ENCODE assay signal across 20 mouse cellular contexts in the genomic region with DNA sequence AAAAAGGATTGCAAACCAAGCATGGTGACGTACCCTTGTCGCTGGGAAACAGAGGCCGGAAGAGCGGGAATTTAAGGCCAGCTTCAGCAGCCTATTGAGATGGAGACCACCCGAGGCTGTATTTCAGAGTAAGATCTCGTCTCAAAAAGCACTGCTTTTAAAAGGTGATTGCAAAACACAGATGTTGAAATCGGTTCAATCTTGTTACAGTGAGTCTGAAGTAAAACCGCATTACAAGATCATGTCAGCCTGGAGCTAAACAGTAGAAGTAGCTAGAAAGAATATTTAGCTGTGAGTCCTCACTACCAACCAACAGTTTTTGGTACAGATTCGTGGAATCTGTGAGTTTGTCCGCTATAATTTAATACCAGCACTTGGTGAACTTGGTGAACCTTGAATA.
DNase-seq lines count a peak whose midpoint lies in the region; ATAC-seq and TF ChIP-seq lines count a peak whose summit lies in the region.
"Had no signal": no experiment of that assay in that cellular context is flagged by ENCODE, and none has a peak within 500 bp of the region (broad histone marks: within the 10 kb centered on the region; RNA-seq: fewer than 3 reads in every experiment).

No protein-coding gene starts in this region.

- H3K27ac ChIP-seq in liver, adult 2 months (replicated peaks; ENCODE audit: insufficient read depth, low read depth, low read length) = peak overlapping the region; percentile 83
- no peak overlapping the region for H3K27ac ChIP-seq in liver, embryonic 11.5 days (ENCODE audit: low read depth, low read length)
- no peak overlapping the region for H3K27ac ChIP-seq in neural tube, embryonic 15.5 days (replicated peaks)
- H3K27ac ChIP-seq: embryonic facial prominence, embryonic 15.5 days; forebrain, embryonic 15.5 days; heart, adult 2 months; heart, embryonic 15.5 days; hindbrain, embryonic 14.5 days had no signal

- TF ChIP-seq POLR2A in liver, adult 2 months (IDR thresholded peaks at IDR 0.05; ENCODE audit: extremely low read depth, insufficient read depth, low read length) = no peak

- TF ChIP-seq CTCF in liver, adult 2 months (IDR thresholded peaks at IDR 0.05; ENCODE audit: low read depth, low read length) = no peak

- H3K9me3 ChIP-seq in liver, embryonic 11.5 days (ENCODE audit: control insufficient read depth, low read length) = no peaks in the 10 kb centered on the region
- H3K9me3 ChIP-seq in neural tube, embryonic 15.5 days (replicated peaks) = no peaks in the 10 kb centered on the region
- H3K9me3 ChIP-seq: embryonic facial prominence, embryonic 15.5 days; forebrain, embryonic 15.5 days; heart, embryonic 15.5 days had no signal

- no peak overlapping the region for H3K4me3 ChIP-seq in liver, adult 2 months (ENCODE audit: insufficient read depth, low read depth, low read length)
- H3K4me3 ChIP-seq in liver, embryonic 11.5 days (ENCODE audit: low read depth, low read length) = no peak overlapping the region
- no peak overlapping the region for H3K4me3 ChIP-seq in neural tube, embryonic 15.5 days (replicated peaks)
- H3K4me3 ChIP-seq: embryonic facial prominence, embryonic 15.5 days; erythroblast, embryonic 14.5 days; forebrain, embryonic 15.5 days; heart, adult 2 months; heart, embryonic 15.5 days had no signal

- H3K4me2 ChIP-seq in liver, embryonic 11.5 days = no peak overlapping the region
- no peak overlapping the region for H3K4me2 ChIP-seq in neural tube, embryonic 15.5 days
- H3K4me2 ChIP-seq: embryonic facial prominence, embryonic 15.5 days; forebrain, embryonic 15.5 days; heart, embryonic 11.5 days; heart, embryonic 15.5 days; hindbrain, embryonic 14.5 days had no signal

- H3K9ac ChIP-seq in liver, adult 2 months (ENCODE audit: low read depth, low read length) = no peak overlapping the region
- no peak overlapping the region for H3K9ac ChIP-seq in liver, embryonic 11.5 days (ENCODE audit: low read depth, low read length)
- H3K9ac ChIP-seq in neural tube, embryonic 15.5 days (replicated peaks) = no peak overlapping the region
- H3K9ac ChIP-seq: embryonic facial prominence, embryonic 15.5 days; forebrain, embryonic 15.5 days; heart, embryonic 15.5 days; hindbrain, embryonic 14.5 days had no signal

- 58% methylated on average over 10 of the region's 10 CpGs for WGBS in liver, adult 2 months
- WGBS in liver, embryonic 11.5 days = 78% methylated on average over 10 of the region's 10 CpGs
- WGBS in neural tube, embryonic 15.5 days = 63% methylated on average over 10 of the region's 10 CpGs

- peaks cover 29% of the 10 kb centered on the region for H3K4me1 ChIP-seq in liver, adult 2 months (ENCODE audit: control insufficient read depth, insufficient read depth, low read length)
- 0 out of 2 replicates have a peak, but pooled peaks cover 6% of the 10 kb centered on the region for H3K4me1 ChIP-seq in liver, embryonic 11.5 days (replicated peaks; ENCODE audit: control insufficient read depth, insufficient read depth, low read length)
- peaks cover 13% of the 10 kb centered on the region for H3K4me1 ChIP-seq in neural tube, embryonic 15.5 days
- H3K4me1 ChIP-seq: forebrain, embryonic 15.5 days; heart, embryonic 15.5 days had no signal

- no peaks in the 10 kb centered on the region for H3K36me3 ChIP-seq in liver, adult 2 months (ENCODE audit: control insufficient read depth, insufficient read depth, low read length)
- no peaks in the 10 kb centered on the region for H3K36me3 ChIP-seq in liver, embryonic 11.5 days (ENCODE audit: control insufficient read depth, insufficient read depth, low read length)
- no peaks in the 10 kb centered on the region for H3K36me3 ChIP-seq in neural tube, embryonic 15.5 days
- H3K36me3 ChIP-seq: embryonic facial prominence, embryonic 15.5 days; forebrain, embryonic 15.5 days; heart, embryonic 15.5 days had no signal

- ATAC-seq in liver, embryonic 11.5 days (replicated peaks; ENCODE audit: low FRiP score) = no peak
- ATAC-seq in neural tube, embryonic 15.5 days (ENCODE audit: low FRiP score) = no peak
- ATAC-seq in granulocyte monocyte progenitor cell, adult 5-6 weeks (replicated peaks; ENCODE audit: poor library complexity, severe bottlenecking) = peak; percentile 65
- ATAC-seq in megakaryocyte-erythroid progenitor cell, adult 5-6 weeks (replicated peaks; ENCODE audit: low FRiP score, low TSS enrichment, poor library complexity, severe bottlenecking) = no peak
- ATAC-seq: forebrain, embryonic 15.5 days had no signal

- no peaks in the 10 kb centered on the region for H3K27me3 ChIP-seq in liver, adult 2 months (ENCODE audit: control insufficient read depth, insufficient read depth, low read length)
- H3K27me3 ChIP-seq in liver, embryonic 11.5 days (replicated peaks; ENCODE audit: control insufficient read depth, insufficient read depth, low read length) = no peaks in the 10 kb centered on the region
- no peaks in the 10 kb centered on the region for H3K27me3 ChIP-seq in neural tube, embryonic 15.5 days (replicated peaks)
- H3K27me3 ChIP-seq: embryonic facial prominence, embryonic 15.5 days; forebrain, embryonic 15.5 days; heart, embryonic 15.5 days had no signal

- no peaks in the 10 kb centered on the region for H3K79me2 ChIP-seq in liver, adult 2 months (ENCODE audit: control insufficient read depth, insufficient read depth, low read length)

- DNase-seq in liver, adult 2 months (ENCODE audit: extremely low read depth, low read depth, low spot score) = peak; percentile 87
- DNase-seq in liver, embryonic 11.5 days (ENCODE audit: low spot score) = no peak
- DNase-seq in neural tube, embryonic 10.5 days (ENCODE audit: extremely low spot score, low spot score) = peak; percentile 10
- no peak for DNase-seq in kidney, postnatal 10 days
- DNase-seq: adrenal gland, adult 8-10 months; cerebellum, adult 11-12 months; cerebellum, adult 9-10 months; cerebellum, postnatal 36 days; gastrocnemius, postnatal 36 days; heart, adult 2 months; heart, postnatal 14 days had no signal

Comparison
In these comparisons a context has a peak if more than half of its experiments do, and no peak if none do; other contexts are left out.
1. DNase-seq: peak in liver, adult 2 months (single experiment) and neural tube, embryonic 10.5 days (single experiment); none in liver, embryonic 11.5 days (single experiment) and kidney, postnatal 10 days (single experiment).